Mouse (Mus musculus) MEL (cell line): Measurements from ENCODE around the gene Slit1.

Experiments
- CTCF ChIP-seq, 3 experiments: IDR thresholded peaks in 2 of 3; conservative IDR thresholded peaks in 1 of 3; 2 replicates each; pipeline ENCODE4 v1.5.1; 2011 to 2012; ENCODE audit warnings: low read length in 3 of 3, low read depth in 2 of 3, mild to moderate bottlenecking in 2 of 3, improper control_type of control experiment in 1 of 3, inconsistent platforms in 1 of 3, mixed read lengths in 1 of 3, moderate library complexity in 1 of 3; ENCODE audit not compliant: control insufficient read depth in 1 of 3, insufficient read depth in 1 of 3, poor library complexity in 1 of 3, severe bottlenecking in 1 of 3
- ELF1 ChIP-seq: IDR thresholded peaks from 2 replicates; pipeline ENCODE4 v1.6.1; 2014; ENCODE audit warnings: low read depth, mild to moderate bottlenecking, inconsistent platforms, low read length, improper control_type of control experiment, moderate library complexity
- EP300 ChIP-seq, 2 experiments: IDR thresholded peaks; 2 replicates each; pipeline ENCODE4 v1.6.1; 2011; ENCODE audit warnings: improper control_type of control experiment in 2 of 2, low read length in 2 of 2, low read depth in 1 of 2, mild to moderate bottlenecking in 1 of 2
- MYC ChIP-seq: IDR thresholded peaks from 2 replicates; pipeline ENCODE4 v1.6.1; 2011; ENCODE audit warnings: low read depth, mild to moderate bottlenecking, low read length, improper control_type of control experiment, moderate library complexity
- POLR2A ChIP-seq, 2 experiments: IDR thresholded peaks; 2 replicates each; pipeline ENCODE4 v1.6.1; 2011 to 2012; ENCODE audit warnings: low read length in 2 of 2, mild to moderate bottlenecking in 2 of 2, control low read depth in 1 of 2, improper control_type of control experiment in 1 of 2, low read depth in 1 of 2, moderate library complexity in 1 of 2; ENCODE audit not compliant: control insufficient read depth in 1 of 2, insufficient read depth in 1 of 2, poor library complexity in 1 of 2
- POLR2AphosphoS2 ChIP-seq: IDR thresholded peaks from 2 replicates; pipeline ENCODE4 v1.6.1; 2011; ENCODE audit warnings: low read length, improper control_type of control experiment
- RAD21 ChIP-seq: IDR thresholded peaks from 2 replicates; pipeline ENCODE4 v1.6.1; 2011; ENCODE audit warnings: mild to moderate bottlenecking, low read depth, low read length, improper control_type of control experiment
- SMC3 ChIP-seq: IDR thresholded peaks from 2 replicates; pipeline ENCODE4 v1.6.1; 2011; ENCODE audit warnings: low read depth, low read length, improper control_type of control experiment
- USF1 ChIP-seq: IDR thresholded peaks from 2 replicates; pipeline ENCODE4 v1.6.1; 2014; ENCODE audit warnings: low read depth, mild to moderate bottlenecking, inconsistent platforms, low read length, improper control_type of control experiment, moderate library complexity
- ZMIZ1 ChIP-seq: IDR thresholded peaks from 2 replicates; pipeline ENCODE4 v1.6.1; 2012; ENCODE audit warnings: low read depth, mild to moderate bottlenecking, inconsistent platforms, low read length, improper control_type of control experiment, moderate library complexity

DNA sequence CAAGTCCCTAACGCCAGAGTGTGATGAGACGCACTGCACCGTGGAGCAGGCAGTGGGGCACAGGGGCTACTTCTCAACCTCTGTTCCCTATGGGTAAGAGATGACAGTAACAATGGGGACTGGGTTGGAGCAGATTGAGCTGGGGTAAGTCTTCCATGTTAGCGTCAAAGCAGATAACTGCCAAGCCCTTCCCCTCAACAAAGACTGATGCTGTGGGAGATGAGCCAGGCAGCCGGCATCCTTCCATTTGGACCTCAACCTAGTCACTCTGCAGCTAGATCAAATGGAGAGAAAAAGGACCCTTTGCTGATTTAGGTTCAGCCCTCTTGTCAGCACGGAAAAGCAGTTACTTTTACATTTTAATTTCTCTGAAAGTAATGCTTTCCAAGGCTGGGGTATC, 40.8 kb downstream of the Slit1 start:
- TF ChIP-seq EP300 (IDR thresholded peaks at IDR 0.05; ENCODE audit: low read depth in 1 of 2, low read length in 2 of 2) (no peak), SMC3 (no peak), ZMIZ1 (no peak), CTCF (IDR thresholded peaks at IDR 0.05 in 2 of 3, conservative IDR thresholded peaks at IDR 0.05 in 1 of 3; ENCODE audit: control insufficient read depth in 1 of 3, insufficient read depth in 1 of 3, low read depth in 2 of 3, low read length in 3 of 3, poor library complexity in 1 of 3, severe bottlenecking in 1 of 3) (no peak), POLR2AphosphoS2 (no peak), POLR2A (IDR thresholded peaks at IDR 0.05; ENCODE audit: control insufficient read depth in 1 of 2, insufficient read depth in 1 of 2, low read depth in 1 of 2, low read length in 2 of 2, poor library complexity in 1 of 2) (no peak), RAD21 (no peak), MYC (no peak), USF1 (no peak), ELF1 (no peak)
